Mouse (Mus musculus): Measurements from ENCODE around the gene Trap1a.
"Not testable (repeated sequence)": the region's sequence is repeated elsewhere in the genome, so short reads cannot be mapped to it uniquely, and the experiment has no call there.

Trap1a gene

GRCm38 (mm10) chrX:139333263-139333994 lies at the start of gene Trap1a:
Gene Trap1a (plus strand): TSS chrX:139333683.
- no peak for DNase-seq (ENCODE audit: low read depth in 1 of 2, low spot score in 2 of 2)

- no peak for DNase-seq (ENCODE audit: low read depth in 1 of 2, low spot score in 2 of 2)
Measured at GRCm38 (mm10) chrX:139293114-139293513, 40.4 kb upstream of the Trap1a start.

GRCm38 (mm10) chrX:139295325-139295724 lies 38.2 kb upstream of the Trap1a start:
- DNase-seq (ENCODE audit: low read depth in 1 of 2, low spot score in 2 of 2), result no peak

GRCm38 (mm10) chrX:139317356-139317755 lies 16.1 kb upstream of the Trap1a start:
- not testable (repeated sequence) for DNase-seq (ENCODE audit: low read depth in 1 of 2, low spot score in 2 of 2)

- no peak for DNase-seq (ENCODE audit: low read depth in 1 of 2, low spot score in 2 of 2)
Measured at GRCm38 (mm10) chrX:139332583-139332982, 900 bp upstream of the Trap1a start.

- no peak for DNase-seq (ENCODE audit: low read depth in 1 of 2, low spot score in 2 of 2)
Measured at GRCm38 (mm10) chrX:139334504-139335418, 1.3 kb downstream of the Trap1a start.

GRCm38 (mm10) chrX:139335419-139336074 lies 2.1 kb downstream of the Trap1a start:
- DNase-seq (ENCODE audit: low read depth in 1 of 2, low spot score in 2 of 2), result no peak

GRCm38 (mm10) chrX:139339553-139339952 lies 6.1 kb downstream of the Trap1a start:
- no peak for DNase-seq (ENCODE audit: low read depth in 1 of 2, low spot score in 2 of 2)

GRCm38 (mm10) chrX:139341185-139341584 lies 7.7 kb downstream of the Trap1a start:
- DNase-seq (ENCODE audit: low read depth in 1 of 2, low spot score in 2 of 2), result no peak

GRCm38 (mm10) chrX:139352192-139352772 lies 18.8 kb downstream of the Trap1a start:
- no peak for DNase-seq (ENCODE audit: low read depth in 1 of 2, low spot score in 2 of 2)

GRCm38 (mm10) chrX:139357639-139358260 lies 24.3 kb downstream of the Trap1a start:
- no peak for DNase-seq (ENCODE audit: low read depth in 1 of 2, low spot score in 2 of 2)

- no peak for DNase-seq (ENCODE audit: low read depth in 1 of 2, low spot score in 2 of 2)
Measured at GRCm38 (mm10) chrX:139358361-139358760, 24.9 kb downstream of the Trap1a start.

GRCm38 (mm10) chrX:139366837-139367528 lies 33.5 kb downstream of the Trap1a start:
- no peak for DNase-seq (ENCODE audit: low read depth in 1 of 2, low spot score in 2 of 2)

GRCm38 (mm10) chrX:139367529-139367908 lies 34.0 kb downstream of the Trap1a start:
- no peak for DNase-seq (ENCODE audit: low read depth in 1 of 2, low spot score in 2 of 2)

GRCm38 (mm10) chrX:139369122-139369521 lies 35.6 kb downstream of the Trap1a start:
- DNase-seq (ENCODE audit: low read depth in 1 of 2, low spot score in 2 of 2), result no peak

GRCm38 (mm10) chrX:139372665-139373064 lies 39.2 kb downstream of the Trap1a start:
- DNase-seq (ENCODE audit: low read depth in 1 of 2, low spot score in 2 of 2), result no peak
